Mouse (Mus musculus) megakaryocyte, embryonic 14.5 days (primary cell): ENCODE data around the gene Sbf1.

Source experiments
- FLI1 ChIP-seq: IDR thresholded peaks from 2 replicates; pipeline ENCODE4 v1.6.1; 2012; ENCODE audit warnings: low read length, inconsistent platforms, mixed read lengths
- GATA1 ChIP-seq: IDR thresholded peaks from 3 replicates; pipeline ENCODE4 v1.6.1; 2012; ENCODE audit warnings: mixed read lengths, low read length, inconsistent platforms, borderline replicate concordance

DNA sequence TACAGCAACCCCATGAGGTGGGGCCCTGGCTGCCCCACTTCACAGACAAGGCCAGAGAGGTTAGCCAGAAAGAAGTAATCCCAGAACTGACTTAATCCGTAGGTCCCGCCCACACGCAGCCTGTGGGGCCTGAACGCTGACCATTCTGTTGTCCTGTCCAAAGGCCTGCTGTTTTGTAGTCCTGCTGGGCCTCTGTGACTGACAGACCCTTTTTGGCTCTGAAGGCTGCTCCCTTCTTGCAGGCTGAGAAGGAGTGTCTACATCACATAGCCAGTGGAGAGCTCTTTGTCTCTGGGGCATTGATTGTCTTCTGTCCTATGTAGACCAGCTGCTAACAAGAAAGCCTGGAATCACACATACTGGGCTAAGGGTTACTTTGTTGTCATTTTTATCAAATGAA, 59.8 kb downstream of the Sbf1 start:
- no peak for TF ChIP-seq GATA1
- no peak for TF ChIP-seq FLI1
